Mouse (Mus musculus): ENCODE data around the gene Slco1a5.

DNA sequence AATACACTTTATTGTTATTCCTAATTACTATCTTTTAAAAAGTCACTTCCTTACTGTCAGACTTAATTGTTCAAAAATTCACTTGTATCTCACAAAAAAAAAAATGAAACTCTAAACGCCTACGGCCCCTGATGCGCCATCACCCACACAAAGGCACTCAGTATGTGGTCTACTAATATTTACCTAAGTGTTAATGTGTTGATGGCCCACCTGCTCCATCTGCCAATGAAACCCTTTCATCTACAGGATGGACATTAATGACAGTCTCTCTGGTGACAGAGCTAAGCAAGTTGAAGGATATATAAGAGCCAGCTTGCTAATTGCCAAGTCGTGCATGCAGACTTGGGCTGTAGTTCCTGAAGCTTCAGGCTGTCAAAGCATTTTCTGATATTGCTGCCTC is 24.7 kb downstream of the Slco1a5 start, which contains the start of gene Iapp:
- TF ChIP-seq CTCF (conservative IDR thresholded peaks at IDR 0.05 in 1 of 2, IDR thresholded peaks at IDR 0.05 in 1 of 2; ENCODE audit: low read depth in 2 of 2, low read length in 2 of 2) = no peak
- no peak for TF ChIP-seq HCFC1 (IDR thresholded peaks at IDR 0.05; ENCODE audit: low read depth, low read length)
- TF ChIP-seq POLR2A (IDR thresholded peaks at IDR 0.05; ENCODE audit: low read depth, low read length) = no peak
- no peak for TF ChIP-seq ZKSCAN1 (IDR thresholded peaks at IDR 0.05; ENCODE audit: borderline replicate concordance, low read depth, low read length)
- TF ChIP-seq MAFK (IDR thresholded peaks at IDR 0.05; ENCODE audit: insufficient replicate concordance, low read length) = no peak
- no peak for TF ChIP-seq NELFE (IDR thresholded peaks at IDR 0.05; ENCODE audit: low read depth, low read length)
- TF ChIP-seq POLR2AphosphoS2 (IDR thresholded peaks at IDR 0.05; ENCODE audit: low read depth, low read length) = no peak
- no peak for TF ChIP-seq EP300 (IDR thresholded peaks at IDR 0.05; ENCODE audit: low read length)

Measured in CH12.LX (cell line).